Mouse (Mus musculus) heart, adult 2 months (tissue): ENCODE measurements at regions not wholly inside any gene's neighbourhood (a gene's known extent, or its start where the extent isn't known, plus 50 kb on each side); places are given as distances from the start of the nearest gene placed in this dataset.

Experiments
- CTCF ChIP-seq: fragments of 200-600 bp; IDR thresholded peaks from 2 replicates; pipeline ENCODE4 v1.8.1; 2022; ENCODE audit warnings: antibody characterized with exemption, mild to moderate bottlenecking, moderate library complexity
- POLR2A ChIP-seq: fragments of 200-500 bp; IDR thresholded peaks from 2 replicates; pipeline ENCODE4 v1.6.1; 2011; ENCODE audit warnings: mild to moderate bottlenecking, low read depth, low read length, control low read depth; ENCODE audit not compliant: insufficient read depth

DNA sequence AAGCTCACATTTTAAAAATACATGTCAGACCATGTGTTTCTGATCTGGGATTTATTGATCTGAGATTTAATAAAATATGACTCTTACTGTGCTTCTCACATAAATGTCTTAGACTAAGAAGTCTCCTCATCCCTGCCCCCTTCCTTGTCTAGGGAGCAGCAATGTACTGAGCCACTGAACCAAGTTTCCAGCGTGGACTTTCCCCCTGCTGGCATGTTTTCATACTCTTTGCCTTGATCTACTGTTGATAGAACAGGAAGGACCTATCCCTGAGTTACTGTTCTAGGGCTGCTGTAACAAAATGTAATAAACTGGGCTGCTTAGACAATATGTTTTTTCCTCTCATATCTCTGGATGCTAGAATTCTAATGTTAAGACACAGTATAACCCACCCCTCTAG, 206.7 kb downstream of the Emp1 start:
- TF ChIP-seq POLR2A (no peak), CTCF (no peak)
